Mouse (Mus musculus) mouse trophoblast stem cell (cell line): ENCODE results near the gene Pnn.
"Not testable (repeated sequence)": the region's sequence is repeated elsewhere in the genome, so short reads cannot be mapped to it uniquely, and the experiment has no call there.

Experiments
- in situ Hi-C, 2 experiments: fragments of 300-500 bp; cut with MseI, MboI; formaldehyde crosslinking; loops; 2 replicates in 1 of 2; 3 replicates in 1 of 2; pipeline ENCODE4 v1.15.1; 2025

The Pnn gene

DNA sequence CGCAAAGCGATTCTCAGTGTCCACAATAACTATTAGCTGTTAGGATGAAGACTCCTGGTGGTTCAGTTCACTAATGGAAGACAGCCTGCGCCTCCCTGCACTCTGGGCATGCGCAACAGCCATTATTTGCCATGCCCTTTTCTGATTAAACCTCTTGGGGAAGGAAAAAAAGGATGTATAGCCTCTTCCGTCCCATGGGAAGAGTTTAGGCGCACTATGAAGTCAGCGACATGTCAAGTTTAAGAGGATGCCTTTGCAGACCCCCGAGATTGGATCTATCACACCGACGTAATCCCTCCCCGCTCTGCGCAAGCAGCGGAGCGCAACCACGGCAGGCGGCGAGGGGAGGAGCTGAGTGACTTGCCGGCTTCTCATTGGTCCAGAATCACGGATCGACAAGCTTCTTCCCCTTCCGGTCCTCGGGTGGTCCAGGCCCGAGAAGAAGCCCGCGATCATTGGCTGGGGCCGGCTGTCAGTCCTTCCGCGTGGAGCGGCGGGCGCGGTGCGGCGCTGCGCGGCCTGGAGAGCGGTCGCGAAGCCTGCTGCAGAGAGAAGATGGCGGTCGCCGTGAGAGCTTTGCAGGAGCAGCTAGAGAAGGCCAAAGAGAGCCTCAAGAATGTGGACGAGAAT is at the start of gene Pnn:
Pnn (plus strand) TSS at position 437 of the 630 bp plus-strand sequence.
- in situ Hi-C loops, result no loop called here

DNA sequence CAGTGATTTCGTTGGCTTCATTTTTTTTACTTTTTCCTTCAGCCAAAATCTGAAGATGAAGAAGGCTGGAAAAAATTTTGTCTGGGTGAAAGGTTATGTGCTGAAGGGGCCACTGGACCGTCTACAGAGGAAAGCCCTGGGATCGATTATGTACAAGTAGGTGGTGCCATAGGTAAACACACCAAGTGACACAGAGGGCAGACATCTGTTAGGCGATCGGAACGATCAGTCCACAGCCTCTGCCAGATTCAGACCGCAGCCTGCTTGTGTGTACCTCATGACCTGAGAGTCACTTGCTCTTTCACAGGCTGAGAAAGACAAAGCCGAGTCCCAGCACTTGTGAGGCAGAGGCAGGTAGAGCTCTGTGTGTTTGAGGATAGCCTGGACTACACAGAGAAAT is 48.7 kb upstream of the Pnn start:
- in situ Hi-C loops, result no loop called here

DNA sequence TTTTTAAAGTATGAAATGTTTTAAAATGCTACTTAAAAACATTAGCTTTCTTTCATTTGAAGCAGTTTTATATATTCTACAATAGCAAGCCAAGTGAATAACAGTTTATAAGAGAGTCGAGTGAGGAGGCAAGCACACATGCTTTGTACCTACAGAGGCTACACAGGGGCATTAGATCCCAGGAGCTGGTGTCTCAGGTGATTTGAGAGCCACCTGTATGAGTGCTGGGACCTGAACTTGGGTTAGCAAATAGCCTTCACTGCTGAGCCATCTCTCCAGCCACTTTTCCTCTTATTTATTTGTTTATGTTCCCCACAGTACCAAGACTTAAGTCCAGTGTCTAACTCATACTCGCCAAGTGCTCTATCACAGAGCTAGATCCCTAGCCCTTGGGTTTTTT is 46.8 kb upstream of the Pnn start:
- in situ Hi-C loops, result no loop called here

DNA sequence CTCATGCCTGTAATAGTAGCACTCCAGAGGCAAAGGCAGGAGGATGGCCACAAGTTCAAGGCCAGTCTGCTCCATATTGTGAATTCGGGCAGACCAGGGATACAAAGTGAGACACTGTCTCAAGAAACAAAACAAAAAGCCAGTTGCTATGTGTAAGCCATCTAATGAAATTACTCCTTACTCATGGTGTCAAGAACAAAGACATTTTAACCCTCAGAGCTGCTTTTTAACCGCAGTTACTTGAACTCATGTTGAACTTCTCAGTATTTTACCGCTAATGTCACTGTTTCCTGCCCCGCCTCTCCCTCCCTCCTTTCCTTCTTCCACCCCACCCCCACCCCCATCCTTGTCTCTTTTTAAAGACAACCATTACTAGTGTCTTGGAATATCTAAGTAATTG is 45.4 kb upstream of the Pnn start:
- in situ Hi-C loops, result no loop called here

DNA sequence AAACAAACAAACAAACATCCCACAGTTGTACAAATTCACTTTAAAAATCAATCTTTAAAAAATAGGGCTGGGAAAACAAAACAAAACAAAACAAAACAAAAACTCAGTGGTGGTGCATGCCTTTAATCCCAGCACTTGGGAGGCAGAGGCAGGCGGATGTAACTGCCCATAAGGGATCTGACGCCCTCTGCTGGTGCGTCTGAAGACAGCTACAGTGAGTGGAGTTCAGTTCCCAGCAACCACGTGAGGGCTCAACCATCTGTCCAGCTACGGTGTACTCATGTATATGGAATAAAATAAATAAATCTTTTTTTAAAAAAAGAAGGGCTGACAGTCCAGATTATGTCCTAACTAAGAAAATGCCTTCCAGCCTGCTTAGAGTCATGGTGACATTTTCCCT is 34.6 kb upstream of the Pnn start:
- in situ Hi-C loops, result no loop called here

DNA sequence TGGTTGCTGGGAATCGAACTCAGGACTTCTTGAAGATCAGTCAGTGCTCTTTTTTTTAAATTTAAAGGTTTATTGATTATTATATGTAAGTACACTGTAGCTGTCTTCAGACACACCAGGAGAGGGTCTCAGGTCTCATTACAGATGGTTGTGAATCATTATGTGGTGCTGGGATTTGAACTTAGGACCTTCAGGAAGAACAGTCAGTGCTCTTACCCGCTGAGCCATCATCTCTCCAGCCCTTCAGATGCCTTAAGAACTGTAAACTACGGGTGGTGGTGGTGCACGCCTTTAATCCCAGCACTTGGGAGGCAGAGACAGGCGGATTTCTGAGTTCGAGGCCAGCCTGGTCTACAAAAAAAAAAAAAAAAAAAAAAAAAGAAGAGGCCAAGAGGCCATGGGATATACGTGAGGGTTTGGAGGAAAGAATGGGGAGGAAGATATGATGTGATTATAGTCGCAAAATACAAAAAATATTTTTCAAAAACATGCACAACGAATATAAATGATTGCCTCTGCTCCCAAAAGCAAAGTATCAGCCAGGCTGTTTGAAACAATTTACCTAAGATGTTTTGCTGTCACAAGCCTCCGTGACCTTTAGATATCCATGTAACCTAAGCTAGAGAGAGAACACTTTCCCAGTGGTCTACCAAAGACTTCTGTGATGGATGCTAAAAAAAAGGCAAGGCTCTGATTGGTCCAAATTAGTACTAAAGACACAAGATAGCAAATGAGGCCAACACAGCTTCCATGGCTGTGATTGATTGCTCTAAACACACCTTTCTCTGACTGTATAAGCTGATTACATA is 27.3 kb upstream of the Pnn start:
- in situ Hi-C loops, result no loop called here

DNA sequence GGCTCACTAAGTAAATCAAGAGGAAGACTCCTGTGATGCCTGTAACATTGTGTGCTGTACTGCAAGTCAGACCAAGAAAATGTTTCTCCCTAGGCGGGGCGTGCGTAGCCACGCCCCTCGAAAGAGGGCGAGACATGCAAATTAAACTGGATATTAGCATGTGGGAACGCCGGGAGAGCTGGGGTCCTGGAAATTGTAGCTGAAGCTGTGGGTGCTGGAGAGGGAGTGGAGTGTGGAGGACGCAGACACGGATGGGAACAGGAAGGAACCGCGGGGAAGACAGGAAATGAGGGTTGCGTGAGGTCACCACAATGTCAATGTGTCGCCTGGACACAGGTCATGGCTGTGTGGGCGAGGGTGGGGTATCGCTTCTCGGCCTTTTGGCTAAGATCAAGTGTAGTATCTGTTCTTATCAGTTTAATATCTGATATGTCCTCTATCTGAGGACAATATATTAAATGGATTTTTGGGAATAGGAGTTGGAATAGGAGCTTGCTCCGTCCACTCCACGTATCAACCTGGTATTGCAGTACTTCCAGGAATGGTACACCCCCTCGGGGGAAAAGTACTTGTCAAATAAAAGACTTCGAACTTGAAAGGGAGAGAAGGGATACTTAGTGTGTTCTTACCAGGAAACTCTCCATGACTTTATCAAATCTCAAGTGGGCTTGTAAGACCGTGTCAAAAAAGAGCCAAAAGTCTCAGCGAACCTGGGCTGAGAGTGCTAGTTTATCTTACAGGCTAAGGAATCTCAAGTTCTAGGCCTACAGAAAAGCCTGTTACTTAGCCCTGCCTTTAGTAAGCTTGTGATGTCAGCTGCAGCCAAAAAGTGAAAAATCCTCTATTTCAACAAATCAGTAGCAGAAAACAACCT is 26.5 kb upstream of the Pnn start:
- in situ Hi-C loops, result no loop called here

DNA sequence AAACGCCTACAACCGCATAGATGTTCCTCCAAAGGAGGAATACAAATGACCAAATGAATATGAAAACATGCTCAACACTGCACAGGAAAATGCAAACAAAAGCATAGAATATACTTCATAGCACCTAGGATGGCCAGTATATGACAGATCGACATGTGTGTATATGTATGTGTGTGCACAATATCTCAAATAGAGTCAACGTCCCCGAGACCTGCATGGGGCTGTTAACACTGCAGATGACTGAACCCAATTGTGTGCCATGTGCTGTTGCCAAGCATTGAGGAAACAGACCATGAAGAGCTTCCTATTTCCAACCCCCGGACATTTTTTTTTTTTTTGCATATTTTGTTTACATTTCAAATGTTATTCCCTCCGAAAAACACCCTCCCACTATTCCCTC is 25.8 kb upstream of the Pnn start:
- in situ Hi-C loops, result no loop called here

DNA sequence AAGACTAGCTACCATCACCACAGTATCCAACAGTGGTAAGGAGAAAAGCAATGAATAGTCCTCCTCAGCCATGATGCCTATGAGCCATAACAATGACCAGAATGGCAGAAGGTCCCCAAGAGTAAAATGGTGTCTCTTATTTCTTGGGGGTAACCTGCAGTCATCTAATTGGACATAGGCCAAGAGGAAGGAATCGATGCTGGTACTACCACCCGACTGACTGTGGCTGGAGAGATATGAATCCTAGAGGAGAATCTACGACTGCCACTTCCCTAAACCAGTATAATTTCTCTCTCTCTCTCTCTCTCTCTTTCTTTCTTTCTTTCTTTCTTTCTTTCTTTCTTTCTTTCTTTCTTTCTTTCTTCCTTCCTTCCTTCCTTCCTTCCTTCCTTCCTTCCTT is 14.2 kb upstream of the Pnn start:
- in situ Hi-C loops, result no loop called here

DNA sequence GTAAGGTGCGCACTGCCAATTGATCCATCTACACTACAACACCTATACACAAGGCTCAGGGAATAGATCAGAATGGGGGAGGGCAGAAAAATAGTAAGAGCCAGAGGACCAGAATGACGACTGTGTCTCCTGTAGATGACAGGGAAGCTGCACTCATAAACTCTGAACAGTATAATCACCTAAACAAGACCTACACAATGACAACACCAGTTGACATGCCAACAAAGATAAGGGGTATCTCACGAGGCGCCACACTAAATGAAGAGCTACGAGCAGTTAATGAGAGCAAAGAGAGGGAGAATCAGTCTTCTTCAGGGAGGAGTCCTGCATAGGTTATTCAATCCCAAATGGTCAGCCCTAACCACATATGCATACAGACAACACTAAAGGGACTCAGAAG is 13.5 kb upstream of the Pnn start:
- in situ Hi-C loops, result no loop called here

DNA sequence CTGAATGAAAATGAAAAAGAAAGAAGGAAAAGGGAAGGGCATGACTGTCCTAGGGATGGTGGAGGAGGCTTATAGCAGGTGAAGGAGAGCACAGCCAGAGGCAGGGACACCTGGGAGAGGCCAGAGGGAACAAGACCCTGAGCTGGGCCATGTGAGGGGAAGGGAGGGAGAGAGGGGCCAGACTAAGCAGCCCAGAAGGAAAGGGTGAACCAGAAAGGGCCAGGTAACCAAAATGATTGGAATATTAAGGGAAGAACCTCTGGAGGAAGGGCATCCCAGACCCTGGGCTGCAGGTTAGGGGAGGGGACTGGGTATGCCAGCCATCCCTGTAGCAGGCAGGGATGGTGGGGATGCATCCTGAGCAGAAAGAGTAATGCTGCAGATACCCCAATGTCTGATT is 12.7 kb upstream of the Pnn start:
- in situ Hi-C loops, result no loop called here

DNA sequence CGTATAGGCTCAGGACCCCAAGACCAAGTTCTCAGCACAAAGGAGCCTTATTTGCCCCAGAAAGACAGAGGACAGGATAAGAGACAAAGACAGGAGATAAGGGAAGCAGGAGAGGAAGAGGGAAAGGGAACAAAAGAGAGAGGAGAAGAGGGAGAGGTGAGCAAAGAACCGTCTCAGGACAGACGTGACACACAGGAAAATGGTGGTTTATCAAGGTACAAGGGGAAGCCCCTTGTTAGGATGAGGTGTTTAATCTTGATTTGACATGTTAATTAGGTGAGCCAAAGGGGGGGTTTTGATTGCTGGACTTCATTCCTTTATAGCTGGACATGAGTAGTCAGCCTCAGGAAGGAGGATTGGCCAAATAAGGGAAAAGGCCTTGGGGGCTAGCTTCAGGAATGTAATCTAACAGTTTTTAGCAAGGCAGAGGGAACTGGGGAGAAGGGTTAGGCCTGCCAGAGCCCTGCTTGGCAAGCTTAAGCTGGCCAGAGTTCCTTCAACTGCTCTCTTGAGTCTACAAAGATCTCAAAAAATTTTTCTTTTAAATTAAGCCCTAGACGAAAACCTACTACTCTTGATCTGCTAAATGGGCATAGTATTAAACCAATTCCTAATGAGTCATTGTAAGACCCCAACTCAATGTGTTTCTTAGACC is 11.4 kb upstream of the Pnn start:
- in situ Hi-C loops, result no loop called here

DNA sequence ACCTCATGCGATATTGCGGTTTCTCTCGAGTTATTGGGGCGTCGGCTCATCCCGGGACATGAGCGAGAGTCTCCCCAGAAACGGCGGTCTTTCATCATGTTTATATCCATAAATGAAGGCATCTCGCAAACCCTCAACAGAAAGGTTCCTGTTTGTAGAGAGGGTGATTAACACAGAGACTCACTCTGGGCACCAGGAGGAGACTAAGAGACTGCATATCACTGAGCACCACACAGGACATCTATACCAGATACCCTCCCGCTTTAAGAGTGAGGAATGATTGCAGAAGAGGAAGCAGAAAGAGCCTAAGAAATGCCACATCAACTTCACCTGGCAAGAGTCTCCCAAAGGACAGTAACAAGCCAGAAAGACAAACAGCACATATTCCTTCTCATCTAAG is 10.5 kb upstream of the Pnn start:
- in situ Hi-C loops, result no loop called here

DNA sequence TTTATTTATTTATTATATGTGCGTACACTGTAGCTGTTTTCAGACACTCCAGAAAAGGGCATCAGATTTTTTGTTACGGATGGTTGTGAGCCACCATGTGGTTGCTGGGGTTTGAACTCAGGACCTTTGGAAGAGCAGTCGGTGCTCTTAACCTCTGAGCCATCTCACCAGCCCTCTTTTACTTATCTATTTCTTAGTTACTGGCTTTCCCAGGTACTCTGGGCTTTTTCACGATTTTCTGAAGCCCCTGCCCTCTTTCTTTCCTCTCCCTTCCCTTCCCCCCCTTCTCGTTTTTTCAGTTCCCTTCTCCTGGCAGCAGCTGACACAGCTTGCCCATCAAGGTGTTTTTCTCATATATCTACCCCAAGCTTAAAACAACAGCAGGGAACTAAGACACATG is 8.4 kb upstream of the Pnn start:
- in situ Hi-C loops, result not testable (repeated sequence)

DNA sequence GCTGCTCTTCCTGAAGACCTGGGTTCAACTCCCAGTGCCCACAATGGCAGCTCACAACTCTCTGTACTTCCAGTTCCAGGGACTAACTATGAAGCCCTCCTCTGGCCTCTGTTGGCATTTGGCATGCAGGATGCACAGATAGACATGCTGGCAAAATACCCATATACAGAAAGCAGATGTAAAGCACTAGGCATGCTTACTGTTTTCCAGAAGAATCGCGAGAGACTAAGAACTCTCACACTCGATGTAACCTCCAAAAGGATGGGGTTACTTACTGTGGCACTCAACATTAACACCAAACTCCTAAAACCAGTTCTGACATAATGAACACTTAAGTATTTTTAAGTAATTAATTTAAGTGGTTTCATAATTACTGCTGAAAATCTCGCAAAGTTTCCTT is 6.4 kb upstream of the Pnn start:
- in situ Hi-C loops, result no loop called here

DNA sequence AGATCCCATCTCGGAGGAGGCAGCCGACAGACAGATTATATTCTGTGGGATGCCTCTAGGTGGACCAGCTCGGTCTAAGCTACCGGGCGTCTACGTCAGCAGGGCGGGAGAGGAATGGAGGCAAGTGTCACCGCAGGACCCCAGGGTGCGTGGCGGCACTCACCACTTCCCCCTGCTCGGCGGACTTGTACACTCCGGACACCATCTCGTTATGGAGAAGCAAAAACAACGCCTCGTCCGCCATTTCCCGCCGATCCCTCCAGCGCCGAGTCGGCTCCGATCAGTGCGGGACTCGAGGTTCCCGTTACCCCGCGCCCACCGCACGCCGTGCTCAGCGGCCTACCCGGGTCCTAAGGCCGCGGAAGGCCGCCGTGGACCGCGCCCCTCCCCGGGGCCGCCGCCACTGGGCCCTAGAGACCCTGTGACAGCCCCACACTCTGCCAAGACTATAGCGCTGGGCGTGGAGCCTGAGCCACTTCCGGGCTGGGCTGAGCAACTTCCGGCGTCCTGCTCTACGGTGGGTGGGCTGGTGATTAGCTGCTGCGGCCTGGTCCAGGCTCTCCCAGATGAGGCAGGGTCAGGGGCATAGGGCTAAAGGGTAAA is 5.6 kb upstream of the Pnn start, which contains the start of gene Trappc6b:
Trappc6b (minus strand) TSS at position 480 of the 603 bp plus-strand sequence.
- in situ Hi-C loops, result no loop called here

DNA sequence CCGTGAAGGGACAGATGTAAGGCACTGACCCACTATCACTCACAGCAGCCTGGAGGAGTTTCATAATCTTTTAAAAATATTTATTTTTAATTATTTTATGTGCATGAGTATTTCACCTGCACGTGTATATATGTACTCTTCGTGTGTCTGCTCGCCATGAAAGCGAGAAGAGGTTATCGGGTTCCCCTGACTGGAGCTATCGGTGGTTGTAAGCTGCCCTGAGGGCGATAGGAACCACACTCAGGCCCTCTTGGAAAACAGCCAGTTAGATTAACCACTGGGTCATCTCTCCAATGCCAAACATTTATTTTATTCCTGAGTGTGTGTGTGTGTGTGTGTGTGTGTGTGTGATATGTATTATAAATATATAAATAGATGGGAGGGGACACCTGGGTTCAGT is 1.8 kb upstream of the Pnn start:
- in situ Hi-C loops, result no loop called here

DNA sequence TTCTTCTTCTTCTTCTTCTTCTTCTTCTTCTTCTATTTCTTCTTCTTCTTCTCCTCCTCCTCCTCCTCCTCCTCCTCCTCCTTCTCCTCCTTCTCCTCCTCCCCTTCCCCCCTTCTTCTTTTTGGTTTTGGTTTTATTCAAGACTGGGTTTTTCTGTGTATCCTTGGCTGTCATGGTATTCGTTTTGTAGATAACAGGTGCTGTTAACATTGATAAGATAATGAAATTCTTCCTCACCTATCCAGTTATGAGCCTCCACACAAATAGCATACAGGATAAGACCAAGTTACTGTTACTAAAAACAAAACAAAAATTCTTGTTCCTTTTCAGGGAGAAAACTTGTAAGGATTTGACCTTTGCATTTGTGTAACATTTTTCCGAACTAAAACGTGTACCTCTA is 908 bp upstream of the Pnn start:
- in situ Hi-C loops, result no loop called here

DNA sequence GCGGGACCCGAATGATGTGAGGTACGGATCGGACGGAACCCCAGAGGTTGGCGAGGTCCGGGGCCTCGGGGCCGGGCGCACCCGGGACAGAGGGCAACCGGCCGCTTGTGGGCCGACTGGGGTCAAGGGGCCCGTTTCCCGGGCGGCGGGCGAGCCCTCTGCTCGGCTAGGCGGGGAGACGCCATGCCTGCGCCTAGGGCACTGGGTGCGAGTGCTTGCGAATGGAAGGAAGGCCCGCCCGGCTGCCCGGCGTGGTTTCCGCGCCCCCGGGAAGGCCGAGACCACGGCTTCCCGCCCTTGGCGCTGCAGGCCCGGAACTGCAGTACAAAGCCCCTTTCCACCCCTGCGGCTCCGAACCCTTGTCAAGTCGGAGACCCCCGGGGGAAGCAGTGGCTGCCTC is 411 bp downstream of the Pnn start:
- in situ Hi-C loops, result no loop called here

DNA sequence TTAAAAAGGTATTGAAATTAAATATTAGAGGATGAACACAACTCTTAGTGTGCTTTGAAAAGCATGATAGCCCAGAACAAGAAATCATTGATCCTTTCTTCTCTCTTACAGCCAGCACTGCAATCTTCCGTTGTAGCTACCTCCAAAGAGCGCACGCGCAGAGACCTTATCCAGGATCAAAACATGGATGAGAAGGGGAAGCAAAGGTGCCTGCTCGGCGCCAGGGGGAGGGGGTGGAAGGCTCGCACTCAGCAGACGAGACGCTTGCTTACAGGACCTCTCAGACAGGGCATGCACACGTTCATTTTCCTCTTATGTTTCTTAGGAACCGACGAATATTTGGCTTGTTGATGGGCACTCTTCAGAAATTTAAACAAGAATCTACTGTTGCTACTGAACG is 2.1 kb downstream of the Pnn start:
- in situ Hi-C loops, result no loop called here

DNA sequence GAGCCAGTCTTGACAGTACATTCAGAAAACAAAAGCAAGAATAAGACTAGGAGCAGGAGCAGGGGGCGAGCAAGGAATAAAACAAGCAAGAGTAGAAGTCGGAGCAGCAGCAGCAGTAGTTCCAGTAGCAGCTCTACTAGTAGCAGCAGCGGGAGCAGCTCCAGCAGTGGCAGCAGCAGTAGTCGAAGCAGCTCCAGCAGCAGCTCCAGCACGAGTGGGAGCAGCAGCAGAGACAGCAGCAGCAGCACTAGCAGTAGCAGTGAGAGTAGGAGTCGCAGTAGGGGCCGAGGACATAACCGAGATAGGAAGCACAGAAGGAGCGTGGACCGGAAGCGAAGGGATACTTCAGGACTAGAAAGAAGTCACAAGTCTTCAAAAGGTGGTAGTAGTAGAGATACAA is 5.6 kb downstream of the Pnn start:
- in situ Hi-C loops, result no loop called here

DNA sequence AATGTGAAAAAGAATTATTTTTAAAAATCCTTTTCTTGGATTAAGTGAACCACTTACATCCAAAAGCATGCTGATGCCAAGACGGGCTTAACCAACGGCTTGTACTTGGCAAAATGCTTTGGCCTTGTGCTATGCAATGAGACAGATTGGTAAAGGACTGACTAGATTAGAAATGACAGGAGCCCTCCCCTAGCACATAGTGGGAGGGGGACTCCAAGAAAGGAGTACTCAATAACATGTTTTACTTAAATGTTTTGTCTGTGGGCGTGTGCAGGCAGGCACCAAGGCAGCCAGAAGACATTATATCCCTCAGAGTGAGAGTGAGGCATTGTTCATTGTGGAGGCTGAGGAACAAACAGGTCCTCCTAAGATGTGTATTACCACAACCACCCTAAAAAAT is 7.4 kb downstream of the Pnn start:
- in situ Hi-C loops, result no loop called here
